Mouse (Mus musculus) testis, adult 10 weeks (tissue): ENCODE results near the gene Dhx40. TPM values are rescaled to one million over a fixed set of nuclear protein-coding genes. Genes with fewer than 3 reads are reported as not detected.

ENCODE experiments used
- polyA plus RNA-seq: library from polyadenylated mRNA; stranded (reverse); fragments of 350-450 nt; fragmentation: Illumina TruSeq; extraction: RNeasy Lipid Tissue Mini Kit (QIAGEN cat#74804); gene quantifications from one replicate; pipeline ENCODE4 v1.2.3, GENCODE M21; 2014; ENCODE audit warnings: low read depth, low replicate concordance

Dhx40 gene
- 263 TPM for polyA plus RNA-seq

GRCm38 (mm10) chr11:86807505-86807989, at the start of gene Dhx40:
Gene Dhx40, minus strand, starts transcription at chr11:86807746.

DNA sequence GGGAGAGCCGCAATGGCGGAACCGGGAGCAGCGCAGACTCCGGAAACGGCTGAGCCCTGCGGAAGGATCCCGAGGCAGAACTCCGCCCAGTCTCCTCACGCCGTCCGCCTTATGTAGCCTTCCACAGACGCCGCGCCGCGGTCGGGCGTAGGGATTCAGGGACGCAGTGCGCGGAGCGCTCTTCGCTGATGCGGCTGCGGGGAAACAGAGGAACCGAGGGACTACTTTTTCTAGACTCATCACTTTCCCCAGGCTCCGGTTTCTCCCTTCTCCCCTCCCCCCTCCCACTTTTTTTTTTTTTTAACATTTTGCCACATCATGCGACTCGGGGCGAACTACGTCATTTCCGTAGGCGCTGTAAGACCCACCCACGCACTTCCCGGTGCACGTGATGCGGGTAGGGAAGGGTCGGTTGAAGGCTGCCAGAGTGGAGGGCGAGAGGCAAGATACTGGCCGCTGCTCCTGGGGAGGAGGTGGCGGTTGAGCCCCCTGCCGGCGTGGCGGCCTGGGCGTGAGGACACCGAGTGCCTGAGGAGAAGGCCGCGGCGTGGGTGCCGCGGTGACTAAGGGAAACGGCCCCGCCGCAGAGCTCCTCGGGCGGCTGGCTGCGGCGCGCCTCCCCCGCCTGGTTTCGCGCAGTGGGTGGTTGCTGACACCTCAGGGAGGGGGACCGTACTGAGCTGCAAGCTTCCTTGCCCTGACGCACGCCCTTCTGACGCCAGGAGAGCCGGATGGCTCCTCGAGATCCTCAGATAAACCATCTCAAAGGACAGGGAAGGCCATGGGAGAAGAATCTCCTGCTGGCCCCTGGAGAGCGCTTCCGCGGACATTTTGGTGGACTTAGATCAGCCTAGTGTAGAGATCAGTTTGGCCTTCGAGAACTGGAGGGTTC, 49.8 kb downstream of the Dhx40 start, which contains the start of gene Cltc:
Gene Cltc, minus strand, starts transcription at position 86 of the 892 bp plus-strand sequence.

Other genes with a start within 250 kb of the Dhx40 start
- gene Vmp1, start 123.9 kb downstream of the Dhx40 start, polyA plus RNA-seq, result 78.6 TPM
- gene Ptrh2, start 123.8 kb downstream of the Dhx40 start, polyA plus RNA-seq, result 7.4 TPM
- 160 TPM for gene Cltc, start 50.2 kb downstream of the Dhx40 start, polyA plus RNA-seq
- gene Ypel2, start 186.0 kb upstream of the Dhx40 start, polyA plus RNA-seq, result 3.5 TPM